Mouse (Mus musculus) lung, embryonic 14.5 days (tissue): ENCODE data around the gene Pdlim1. TPM values are rescaled to one million over a fixed set of nuclear protein-coding genes. Genes with fewer than 3 reads are reported as not detected.

ENCODE experiments used
- ATAC-seq: fragments of 200-750 bp; cut with Nextera tagmentation; 2 replicates; pipeline ENCODE4 v1.8.0; 2017; ENCODE audit warnings: mild to moderate bottlenecking, moderate TSS enrichment, moderate library complexity; ENCODE audit not compliant: insufficient read depth
- DNase-seq: peaks from one replicate; pipeline ENCODE4 v3.0.0-alpha.2; 2015
- H3K27ac ChIP-seq: fragments of 300-500 bp; sonication (generic); 2 replicates; pipeline ENCODE4 v1.5.1; 2014; ENCODE audit warnings: low read depth, mild to moderate bottlenecking, moderate library complexity
- H3K27me3 ChIP-seq: fragments of 300-500 bp; sonication (generic); 2 replicates; pipeline ENCODE4 v1.6.1; 2014; ENCODE audit warnings: low read length, control low read depth; ENCODE audit not compliant: insufficient read depth
- H3K36me3 ChIP-seq: fragments of 300-500 bp; sonication (generic); 2 replicates; pipeline ENCODE4 v1.6.1; 2014; ENCODE audit warnings: control low read depth; ENCODE audit not compliant: insufficient read depth
- H3K4me1 ChIP-seq: fragments of 300-500 bp; sonication (generic); 2 replicates; pipeline ENCODE4 v1.6.1; 2014; ENCODE audit warnings: antibody characterized with exemption, control low read depth; ENCODE audit not compliant: insufficient read depth
- H3K4me2 ChIP-seq: fragments of 300-500 bp; sonication (generic); 2 replicates; pipeline ENCODE4 v1.6.1; 2014; ENCODE audit warnings: mild to moderate bottlenecking
- H3K4me3 ChIP-seq: fragments of 300-500 bp; sonication (generic); 2 replicates; pipeline ENCODE4 v1.5.1; 2014; ENCODE audit warnings: low read depth, low read length
- H3K9ac ChIP-seq: fragments of 300-500 bp; sonication (generic); 2 replicates; pipeline ENCODE4 v1.6.1; 2014
- H3K9me3 ChIP-seq: fragments of 300-500 bp; sonication (generic); 2 replicates; pipeline ENCODE4 v1.6.1; 2016; ENCODE audit warnings: low read depth, low read length, control low read depth
- CTCF ChIP-seq: IDR thresholded peaks from 2 replicates; pipeline ENCODE4 v1.5.1; 2016; ENCODE audit warnings: antibody characterized with exemption, low read depth
- WGBS: fragments of 180-500 bp; shearing (Covaris S2); extraction: QIAGEN DNeasy Blood & Tissue Kit; methylation state at CpG from one replicate; pipeline ENCODE4 v1.1.7; 2014; 5-methylcytosine and 5-hydroxymethylcytosine counted together
- polyA plus RNA-seq: library from polyadenylated mRNA; unstranded; fragments of >200 nt; fragmentation: Nextera tagmentation; extraction: Ambion mirVana; gene quantifications from 2 replicates; pipeline ENCODE4 v1.2.1, GENCODE M21; 2014

Pdlim1 gene
- polyA plus RNA-seq, 1 experiment from 2014 or later: 130 TPM

GRCm38 (mm10) chr19:40270351-40271307 lies 1.0 kb downstream of the Pdlim1 start:
- WGBS: 5% methylated on average over 63 of the region's 63 CpGs
- no peaks in the 10 kb centered on the region for H3K27me3 ChIP-seq
- peak overlapping the region; percentile 69 for H3K4me3 ChIP-seq
- H3K9me3 ChIP-seq: no peaks in the 10 kb centered on the region
- H3K9ac ChIP-seq: peak overlapping the region; percentile 71
- H3K4me2 ChIP-seq: peak overlapping the region; percentile 93
- no peak for TF ChIP-seq CTCF
- 0 out of 2 replicates have a peak, but pooled peaks cover 3% of the 10 kb centered on the region for H3K4me1 ChIP-seq
- ATAC-seq: peak; percentile 57
- peak; percentile 55 for DNase-seq
- peak overlapping the region; percentile 15; the same call in 1 of the 2 replicates for H3K27ac ChIP-seq
- no peaks in the 10 kb centered on the region for H3K36me3 ChIP-seq

GRCm38 (mm10) chr19:40269526-40269925 lies 2.1 kb downstream of the Pdlim1 start:
- DNase-seq (no peak), ATAC-seq (no peak)
- H3K27ac ChIP-seq: no peak overlapping the region; the same call in 1 of the 2 replicates
- TF ChIP-seq CTCF: no peak
- H3K9me3 ChIP-seq: no peaks in the 10 kb centered on the region
- 0 out of 2 replicates have a peak, but pooled peaks cover 3% of the 10 kb centered on the region for H3K4me1 ChIP-seq
- WGBS: 66% methylated on average over 5 of the region's 5 CpGs
- no peak overlapping the region for H3K9ac ChIP-seq
- no peaks in the 10 kb centered on the region for H3K36me3 ChIP-seq
- H3K27me3 ChIP-seq: no peaks in the 10 kb centered on the region
- H3K4me2 ChIP-seq: peak overlapping the region; percentile 93
- H3K4me3 ChIP-seq: no peak overlapping the region

- no peak overlapping the region for H3K4me3 ChIP-seq
- no peak overlapping the region for H3K4me2 ChIP-seq
- DNase-seq: peak; percentile 23
- no peak for ATAC-seq
- WGBS: 22% methylated on average over 3 of the region's 3 CpGs
- 0 out of 2 replicates have a peak, but pooled peaks cover 3% of the 10 kb centered on the region for H3K4me1 ChIP-seq
- no peaks in the 10 kb centered on the region for H3K9me3 ChIP-seq
- no peaks in the 10 kb centered on the region for H3K27me3 ChIP-seq
- no peak overlapping the region for H3K9ac ChIP-seq
- TF ChIP-seq CTCF: no peak
- H3K36me3 ChIP-seq: no peaks in the 10 kb centered on the region
- H3K27ac ChIP-seq: no peak overlapping the region
Observed at GRCm38 (mm10) chr19:40268493-40268892, 3.1 kb downstream of the Pdlim1 start.

GRCm38 (mm10) chr19:40267380-40267779 lies 4.3 kb downstream of the Pdlim1 start:
- H3K27me3 ChIP-seq: no peaks in the 10 kb centered on the region
- 0 out of 2 replicates have a peak overlapping the region, but pooled peaks have one; percentile 30 for H3K27ac ChIP-seq
- H3K4me1 ChIP-seq: 0 out of 2 replicates have a peak, but pooled peaks cover 3% of the 10 kb centered on the region
- 74% methylated on average over 1 of the region's 1 CpGs for WGBS
- H3K4me3 ChIP-seq: no peak overlapping the region
- H3K36me3 ChIP-seq: no peaks in the 10 kb centered on the region
- no peak for TF ChIP-seq CTCF
- no peak overlapping the region for H3K9ac ChIP-seq
- H3K4me2 ChIP-seq: no peak overlapping the region
- H3K9me3 ChIP-seq: no peaks in the 10 kb centered on the region
- ATAC-seq (no peak), DNase-seq (no peak)

- no peak for ATAC-seq
- H3K9ac ChIP-seq: no peak overlapping the region
- no peak overlapping the region for H3K4me3 ChIP-seq
- no peaks in the 10 kb centered on the region for H3K36me3 ChIP-seq
- WGBS: 96% methylated on average over 1 of the region's 1 CpGs
- H3K9me3 ChIP-seq: no peaks in the 10 kb centered on the region
- no peak for DNase-seq
- no peaks in the 10 kb centered on the region for H3K27me3 ChIP-seq
- no peak overlapping the region for H3K4me2 ChIP-seq
- TF ChIP-seq CTCF: no peak
- H3K4me1 ChIP-seq: no peaks in the 10 kb centered on the region
- H3K27ac ChIP-seq: no peak overlapping the region
Observed at GRCm38 (mm10) chr19:40259485-40259884, 12.2 kb downstream of the Pdlim1 start.

- TF ChIP-seq CTCF: no peak
- Histone ChIP-seq H3K4me2 (no peak overlapping the region), H3K9me3 (no peaks in the 10 kb centered on the region), H3K36me3 (no peaks in the 10 kb centered on the region), H3K4me3 (no peak overlapping the region), H3K4me1 (no peaks in the 10 kb centered on the region), H3K27ac (no peak overlapping the region), H3K27me3 (no peaks in the 10 kb centered on the region), H3K9ac (no peak overlapping the region)
- no peak for DNase-seq
- 42% methylated on average over 4 of the region's 4 CpGs for WGBS
- ATAC-seq: no peak
Observed at GRCm38 (mm10) chr19:40257396-40257795, 14.2 kb downstream of the Pdlim1 start.

- H3K9ac ChIP-seq: no peak overlapping the region
- ATAC-seq (no peak), DNase-seq (no peak)
- no peak overlapping the region for H3K4me2 ChIP-seq
- 0 out of 2 replicates have a peak, but pooled peaks cover under 1% of the 10 kb centered on the region for H3K36me3 ChIP-seq
- H3K9me3 ChIP-seq: no peaks in the 10 kb centered on the region
- no peak overlapping the region for H3K27ac ChIP-seq
- H3K4me1 ChIP-seq: no peaks in the 10 kb centered on the region
- TF ChIP-seq CTCF: no peak
- WGBS: 58% methylated on average over 2 of the region's 2 CpGs
- H3K27me3 ChIP-seq: no peaks in the 10 kb centered on the region
- no peak overlapping the region for H3K4me3 ChIP-seq
Observed at GRCm38 (mm10) chr19:40256376-40257050, 15.1 kb downstream of the Pdlim1 start.
